Mouse (Mus musculus): ENCODE measurements around the gene Sv2a.

GRCm38 (mm10) chr3:96171583-96172196 lies 9.3 kb upstream of the Sv2a start:
- TF ChIP-seq EP300 (IDR thresholded peaks at IDR 0.05; ENCODE audit: low read depth) (no peak), CTCF (IDR thresholded peaks at IDR 0.05; ENCODE audit: low read depth) (no peak)
